Mouse (Mus musculus) spleen, adult 2 months (tissue): ENCODE results near the gene Rab31.

Source experiments
- CTCF ChIP-seq: fragments of 200-500 bp; IDR thresholded peaks from 2 replicates; pipeline ENCODE4 v1.5.1; 2011; ENCODE audit warnings: mild to moderate bottlenecking, inconsistent platforms; ENCODE audit not compliant: insufficient read depth, insufficient read length, insufficient replicate concordance; ENCODE audit errors: extremely low read depth
- POLR2A ChIP-seq: fragments of 200-500 bp; IDR thresholded peaks from 2 replicates; pipeline ENCODE4 v1.6.1; 2011; ENCODE audit warnings: low read depth, low read length, inconsistent platforms

DNA sequence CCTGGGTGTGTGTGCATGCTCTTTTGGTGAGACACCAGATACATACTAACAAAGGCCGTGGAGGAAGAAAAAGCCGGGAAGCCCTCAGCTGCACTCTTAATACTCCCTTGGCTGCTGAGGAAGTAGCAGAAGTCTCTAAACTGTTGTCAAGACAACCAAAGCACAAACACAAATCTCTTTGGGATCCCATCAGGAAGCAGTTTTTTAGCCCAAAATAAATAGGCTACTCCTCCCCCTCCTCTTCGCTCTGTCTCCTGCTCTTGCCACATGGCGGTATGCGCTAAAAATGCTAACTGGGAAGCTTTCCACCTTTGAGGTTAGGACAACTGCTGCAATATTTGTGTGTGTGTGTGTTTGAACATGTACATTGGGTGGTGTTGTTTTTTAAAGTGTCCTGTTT is 4.1 kb downstream of the Rab31 start:
- no peak for TF ChIP-seq CTCF
- no peak for TF ChIP-seq POLR2A
